Mouse (Mus musculus) liver, postnatal 0 days (tissue): Measurements from ENCODE around the gene Abhd6. TPM values are rescaled to one million over a fixed set of nuclear protein-coding genes. Genes with fewer than 3 reads are reported as not detected.

Source experiments
- ATAC-seq: fragments of 200-750 bp; cut with Nextera tagmentation; 2 replicates; pipeline ENCODE4 v1.8.0; 2017; ENCODE audit warnings: mild to moderate bottlenecking, moderate library complexity
- DNase-seq: peaks from one replicate; pipeline ENCODE4 v3.0.0-alpha.2; 2016
- H3K27ac ChIP-seq: fragments of 300-500 bp; sonication (generic); 2 replicates; pipeline ENCODE4 v1.5.1; 2014; ENCODE audit warnings: antibody characterized with exemption, moderate library complexity, mild to moderate bottlenecking, low read depth
- H3K27me3 ChIP-seq: fragments of 300-500 bp; sonication (generic); 2 replicates; pipeline ENCODE4 v1.6.1; 2014; ENCODE audit warnings: low read length, control low read depth, mixed read lengths; ENCODE audit not compliant: insufficient read depth
- H3K36me3 ChIP-seq: fragments of 300-500 bp; sonication (generic); replicated peaks from 2 replicates; pipeline ENCODE4 v1.6.1; 2014; ENCODE audit warnings: mild to moderate bottlenecking, control low read depth, low read length, moderate library complexity, mixed read lengths; ENCODE audit not compliant: insufficient read depth
- H3K4me1 ChIP-seq: fragments of 300-500 bp; sonication (generic); 2 replicates; pipeline ENCODE4 v1.6.1; 2014; ENCODE audit warnings: antibody characterized with exemption, mild to moderate bottlenecking, control low read depth; ENCODE audit not compliant: insufficient read depth
- H3K4me2 ChIP-seq: fragments of 300-500 bp; sonication (generic); 2 replicates; pipeline ENCODE4 v1.6.1; 2014; ENCODE audit warnings: low read depth, mild to moderate bottlenecking, low read length, moderate library complexity, mixed read lengths
- H3K4me3 ChIP-seq: fragments of 300-500 bp; sonication (generic); 2 replicates; pipeline ENCODE4 v1.5.1; 2014; ENCODE audit warnings: low read depth, low read length
- H3K9ac ChIP-seq: fragments of 300-500 bp; sonication (generic); replicated peaks from 2 replicates; pipeline ENCODE4 v1.6.1; 2014; ENCODE audit warnings: mild to moderate bottlenecking, moderate library complexity
- H3K9me3 ChIP-seq: fragments of 300-500 bp; sonication (generic); 2 replicates; pipeline ENCODE4 v1.6.1; 2016; ENCODE audit warnings: mild to moderate bottlenecking, control low read depth, low read length, mixed read lengths
- CTCF ChIP-seq: sonication (generic); IDR thresholded peaks from 2 replicates; pipeline ENCODE4 v1.5.1; 2016; ENCODE audit warnings: antibody characterized with exemption, low read depth
- EP300 ChIP-seq: IDR thresholded peaks from 2 replicates; pipeline ENCODE4 v1.6.1; 2016; ENCODE audit warnings: antibody characterized with exemption, low read depth, mild to moderate bottlenecking
- WGBS: fragments of 180-500 bp; shearing (Covaris S2); extraction: QIAGEN DNeasy Blood & Tissue Kit; methylation state at CpG from one replicate; pipeline ENCODE4 v1.1.7; 2014; ENCODE audit not compliant: insufficient replicate concordance; 5-methylcytosine and 5-hydroxymethylcytosine counted together
- polyA plus RNA-seq: library from polyadenylated mRNA; unstranded; fragments of >200 nt; fragmentation: Nextera tagmentation; extraction: Ambion mirVana; gene quantifications from 2 replicates; pipeline ENCODE4 v1.2.1, GENCODE M21; 2015

The Abhd6 gene
- polyA plus RNA-seq, 1 experiment from 2014 or later: 34.0 TPM

GRCm38 (mm10) chr14:7977471-7977870 is 25.2 kb upstream of the Abhd6 start:
- TF ChIP-seq EP300 (no peak), CTCF (no peak)
- DNase-seq: no peak
- no peak for ATAC-seq
- Histone ChIP-seq H3K27me3 (no peaks in the 10 kb centered on the region), H3K9me3 (no peaks in the 10 kb centered on the region), H3K36me3 (no peaks in the 10 kb centered on the region), H3K4me2 (no peak overlapping the region), H3K27ac (0 out of 2 replicates have a peak overlapping the region, but pooled peaks have one; percentile 7), H3K9ac (no peak overlapping the region), H3K4me3 (no peak overlapping the region), H3K4me1 (no peaks in the 10 kb centered on the region; the same call in 1 of the 2 replicates)
- 57% methylated on average over 1 of the region's 1 CpGs for WGBS

GRCm38 (mm10) chr14:7978183-7978582 is 24.5 kb upstream of the Abhd6 start:
- Histone ChIP-seq H3K36me3 (no peaks in the 10 kb centered on the region), H3K27me3 (no peaks in the 10 kb centered on the region), H3K4me1 (no peaks in the 10 kb centered on the region; the same call in 1 of the 2 replicates), H3K27ac (no peak overlapping the region), H3K9ac (no peak overlapping the region), H3K4me3 (no peak overlapping the region), H3K4me2 (no peak overlapping the region), H3K9me3 (no peaks in the 10 kb centered on the region)
- WGBS: 59% methylated on average over 1 of the region's 1 CpGs
- DNase-seq (no peak), ATAC-seq (no peak)
- TF ChIP-seq EP300 (no peak), CTCF (no peak)

GRCm38 (mm10) chr14:7981226-7981625 is 21.5 kb upstream of the Abhd6 start:
- no peak overlapping the region for H3K4me2 ChIP-seq
- no peaks in the 10 kb centered on the region for H3K36me3 ChIP-seq
- H3K27me3 ChIP-seq: no peaks in the 10 kb centered on the region
- H3K4me3 ChIP-seq: no peak overlapping the region
- DNase-seq (no peak), ATAC-seq (no peak)
- no peaks in the 10 kb centered on the region for H3K4me1 ChIP-seq
- no peak overlapping the region for H3K9ac ChIP-seq
- no peaks in the 10 kb centered on the region for H3K9me3 ChIP-seq
- H3K27ac ChIP-seq: no peak overlapping the region
- TF ChIP-seq EP300 (no peak), CTCF (no peak)
- WGBS: 90% methylated on average over 1 of the region's 1 CpGs

- Histone ChIP-seq H3K9ac (no peak overlapping the region), H3K27me3 (no peaks in the 10 kb centered on the region), H3K9me3 (no peaks in the 10 kb centered on the region), H3K36me3 (no peaks in the 10 kb centered on the region), H3K27ac (0 out of 2 replicates have a peak overlapping the region, but pooled peaks have one; percentile 3), H3K4me1 (peaks cover 1% of the 10 kb centered on the region), H3K4me3 (no peak overlapping the region), H3K4me2 (no peak overlapping the region)
- TF ChIP-seq EP300 (no peak), CTCF (no peak)
- DNase-seq: no peak
- 72% methylated on average over 6 of the region's 6 CpGs for WGBS
- no peak for ATAC-seq
Observed at GRCm38 (mm10) chr14:7986913-7987312, 15.8 kb upstream of the Abhd6 start.

- WGBS: 67% methylated on average over 1 of the region's 1 CpGs
- no peak overlapping the region for H3K4me2 ChIP-seq
- no peaks in the 10 kb centered on the region for H3K27me3 ChIP-seq
- no peak for DNase-seq
- H3K4me1 ChIP-seq: peaks cover 6% of the 10 kb centered on the region
- no peak overlapping the region for H3K4me3 ChIP-seq
- H3K36me3 ChIP-seq: no peaks in the 10 kb centered on the region
- H3K9me3 ChIP-seq: no peaks in the 10 kb centered on the region
- TF ChIP-seq CTCF (no peak), EP300 (no peak)
- no peak overlapping the region for H3K9ac ChIP-seq
- ATAC-seq: no peak
- no peak overlapping the region for H3K27ac ChIP-seq
Observed at GRCm38 (mm10) chr14:7989371-7989770, 13.3 kb upstream of the Abhd6 start.

- TF ChIP-seq CTCF: no peak
- TF ChIP-seq EP300: no peak
- H3K36me3 ChIP-seq: no peaks in the 10 kb centered on the region
- DNase-seq (no peak), ATAC-seq (no peak)
- no peak overlapping the region for H3K4me2 ChIP-seq
- WGBS: 36% methylated on average over 3 of the region's 3 CpGs
- no peak overlapping the region for H3K9ac ChIP-seq
- no peak overlapping the region for H3K4me3 ChIP-seq
- no peaks in the 10 kb centered on the region for H3K9me3 ChIP-seq
- no peaks in the 10 kb centered on the region for H3K27me3 ChIP-seq
- no peak overlapping the region for H3K27ac ChIP-seq
- H3K4me1 ChIP-seq: peaks cover 6% of the 10 kb centered on the region
Observed at GRCm38 (mm10) chr14:7989961-7990360, 12.7 kb upstream of the Abhd6 start.
